Comparison of ENCODE assay signal across 24 mouse cellular contexts in the genomic region with DNA sequence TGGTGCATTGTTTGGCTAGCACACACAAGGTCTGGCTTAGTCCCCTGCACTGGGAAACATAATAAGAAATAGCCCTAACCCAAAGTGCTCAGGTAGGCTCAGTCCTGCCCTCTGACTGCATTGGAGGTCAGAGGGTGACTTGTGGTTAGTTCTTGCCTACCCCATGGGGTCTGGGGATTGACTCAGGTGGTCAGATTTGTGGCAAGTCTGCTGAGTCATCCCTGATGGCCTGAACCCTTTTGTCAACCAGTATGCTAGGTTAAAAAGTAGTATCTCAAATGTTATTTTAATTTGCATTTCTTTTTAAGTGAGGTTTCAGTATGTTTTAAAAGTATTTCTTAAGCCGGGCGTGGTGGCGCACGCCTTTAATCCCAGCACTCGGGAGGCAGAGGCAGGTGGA.
"Had no signal": no experiment of that assay in that cellular context is flagged by ENCODE, and none has a peak within 500 bp of the region (broad histone marks: within the 10 kb centered on the region; RNA-seq: fewer than 3 reads in every experiment).

No protein-coding gene starts in this region.

- H3K4me1 ChIP-seq: embryonic facial prominence, embryonic 10.5 days; embryonic facial prominence, embryonic 12.5 days; embryonic facial prominence, embryonic 13.5 days; embryonic facial prominence, embryonic 15.5 days; forebrain, embryonic 10.5 days; forebrain, embryonic 12.5 days; forebrain, embryonic 13.5 days; forebrain, embryonic 15.5 days had no signal

- H3K4me3 ChIP-seq: embryonic facial prominence, embryonic 10.5 days; embryonic facial prominence, embryonic 12.5 days; embryonic facial prominence, embryonic 13.5 days; embryonic facial prominence, embryonic 15.5 days; erythroblast, embryonic 14.5 days; forebrain, embryonic 10.5 days; forebrain, embryonic 12.5 days; forebrain, embryonic 13.5 days; forebrain, embryonic 15.5 days; gastrocnemius, adult 2 months; heart, adult 2 months had no signal

- H3K9me3 ChIP-seq: embryonic facial prominence, embryonic 10.5 days; embryonic facial prominence, embryonic 12.5 days; embryonic facial prominence, embryonic 13.5 days; embryonic facial prominence, embryonic 15.5 days; forebrain, embryonic 10.5 days; forebrain, embryonic 12.5 days; forebrain, embryonic 13.5 days; forebrain, embryonic 15.5 days had no signal

- H3K27ac ChIP-seq: embryonic facial prominence, embryonic 10.5 days; embryonic facial prominence, embryonic 12.5 days; embryonic facial prominence, embryonic 13.5 days; embryonic facial prominence, embryonic 15.5 days; forebrain, embryonic 10.5 days; forebrain, embryonic 12.5 days; forebrain, embryonic 13.5 days; forebrain, embryonic 15.5 days; gastrocnemius, adult 2 months; heart, adult 2 months had no signal

- DNase-seq: cerebellum, adult 9-11 months; cerebellum, postnatal 10 days; cerebellum, postnatal 14 days; cerebellum, postnatal 25 days; cerebellum, postnatal 36 days; embryo, embryonic 11 days; forebrain, postnatal 0 days; gastrocnemius, adult 2 months; gastrocnemius, postnatal 10 days; gastrocnemius, postnatal 14 days; gastrocnemius, postnatal 25 days; gastrocnemius, postnatal 36 days; heart, adult 11 months; heart, adult 18-20 months; heart, adult 2 months had no signal

- H3K9ac ChIP-seq: embryonic facial prominence, embryonic 12.5 days; embryonic facial prominence, embryonic 13.5 days; embryonic facial prominence, embryonic 15.5 days; forebrain, embryonic 12.5 days; forebrain, embryonic 13.5 days; forebrain, embryonic 15.5 days; forebrain, postnatal 0 days had no signal
